Mouse (Mus musculus): Measurements from ENCODE around the gene Prkcz. TPM values are rescaled to one million over a fixed set of nuclear protein-coding genes. Genes with fewer than 3 reads are reported as not detected.

Gene Prkcz
- polyA plus RNA-seq, 1 experiment from 2014 or later = 8.3 TPM

DNA sequence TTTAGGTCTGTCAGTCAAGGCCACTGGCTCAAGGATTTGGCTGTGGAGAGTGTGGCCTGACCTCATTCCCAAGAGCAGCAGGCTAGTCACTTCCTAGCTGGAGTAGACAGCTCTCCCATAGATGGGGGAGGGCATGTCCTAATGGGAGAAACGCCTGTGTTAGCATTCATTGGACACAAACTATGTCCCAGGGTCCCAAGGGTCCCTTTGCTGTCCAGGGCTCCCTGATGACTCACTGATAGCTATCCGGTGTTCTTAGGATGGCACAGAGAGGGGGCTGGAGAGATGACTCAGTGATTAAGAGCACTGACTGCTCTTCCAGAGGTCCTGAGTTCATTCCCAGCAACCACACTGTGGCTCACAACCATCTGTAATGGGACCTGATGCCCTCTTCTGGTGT is 79.9 kb downstream of the Prkcz start:
- no peak overlapping the region for H3K9ac ChIP-seq
- peaks cover 51% of the 10 kb centered on the region for H3K4me1 ChIP-seq (replicated peaks)
- no peaks in the 10 kb centered on the region for H3K27me3 ChIP-seq (replicated peaks)
- ATAC-seq (ENCODE audit: insufficient number of reproducible peaks, low FRiP score) = no peak
- no peaks in the 10 kb centered on the region for H3K36me3 ChIP-seq
- H3K4me3 ChIP-seq = no peak overlapping the region
- H3K9me3 ChIP-seq (replicated peaks) = no peaks in the 10 kb centered on the region
- H3K4me2 ChIP-seq = no peak overlapping the region
- WGBS = 60% methylated on average over 2 of the region's 2 CpGs
- H3K27ac ChIP-seq (ENCODE audit: poor library complexity, severe bottlenecking) = no peak overlapping the region

DNA sequence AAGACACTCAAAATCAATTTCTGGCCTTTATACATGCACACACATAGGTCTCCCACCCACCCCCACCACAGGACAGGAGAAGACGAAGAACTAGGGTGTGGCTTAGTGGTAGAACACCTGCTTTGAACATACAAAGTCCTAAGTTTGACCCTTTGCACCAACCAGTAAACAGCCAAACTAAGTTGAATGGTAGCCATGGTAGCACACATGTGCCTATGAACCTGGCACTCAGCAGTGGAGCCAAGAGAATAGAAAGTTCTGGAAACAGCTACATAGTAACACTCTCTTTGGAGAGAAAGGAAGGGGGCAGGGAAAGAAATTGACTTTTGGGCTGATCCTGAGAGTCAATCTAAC is 80.4 kb downstream of the Prkcz start:
- WGBS = 78% methylated on average over 1 of the region's 1 CpGs
- Histone ChIP-seq H3K9me3 (replicated peaks) (no peaks in the 10 kb centered on the region), H3K27ac (ENCODE audit: poor library complexity, severe bottlenecking) (no peak overlapping the region), H3K4me1 (replicated peaks) (peaks cover 51% of the 10 kb centered on the region), H3K27me3 (replicated peaks) (no peaks in the 10 kb centered on the region), H3K9ac (no peak overlapping the region), H3K36me3 (no peaks in the 10 kb centered on the region), H3K4me2 (no peak overlapping the region), H3K4me3 (no peak overlapping the region)
- ATAC-seq (ENCODE audit: insufficient number of reproducible peaks, low FRiP score) = no peak

DNA sequence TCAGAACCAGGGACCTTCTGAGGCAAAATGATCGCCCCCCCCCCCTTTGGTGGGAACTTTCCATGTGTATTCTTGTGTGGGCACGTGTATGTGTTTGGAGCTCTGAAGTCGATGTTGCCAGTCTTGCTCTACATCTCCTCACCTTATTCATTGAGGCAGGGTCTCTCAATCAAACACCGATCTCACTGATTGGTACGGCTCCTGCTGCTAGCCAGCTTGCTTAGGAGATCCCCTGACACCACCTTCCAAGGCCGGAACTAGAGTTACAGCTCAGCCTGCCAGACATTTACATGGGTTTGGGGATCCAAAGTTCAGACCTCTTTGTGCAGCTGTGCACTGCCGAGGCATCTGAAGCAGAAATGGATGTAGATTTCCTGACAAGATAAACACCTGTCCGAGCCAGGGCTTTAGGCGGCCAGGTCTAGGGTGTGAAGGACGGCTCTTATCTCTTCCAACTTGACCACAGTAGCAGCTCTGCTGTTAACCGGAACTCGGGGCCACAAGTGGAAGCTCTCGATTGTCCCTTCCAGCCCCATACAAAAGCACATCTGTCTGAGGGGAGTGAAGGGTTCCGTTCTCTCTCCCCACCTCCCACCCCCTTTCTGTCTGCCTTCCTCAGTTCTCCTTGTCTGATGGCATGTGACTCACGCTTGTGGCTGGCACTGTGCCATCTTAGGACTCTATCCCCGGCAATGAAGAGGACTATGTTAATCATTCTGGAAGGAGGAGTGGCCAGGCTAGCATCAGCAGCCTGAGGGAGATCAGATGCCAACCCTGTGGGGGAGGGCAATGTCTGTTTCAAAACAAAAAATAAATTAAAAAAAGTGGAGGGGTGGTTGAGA is 81.0 kb downstream of the Prkcz start:
- Histone ChIP-seq H3K4me2 (no peak overlapping the region), H3K4me1 (replicated peaks) (peaks cover 48% of the 10 kb centered on the region), H3K27me3 (replicated peaks) (no peaks in the 10 kb centered on the region), H3K9me3 (replicated peaks) (no peaks in the 10 kb centered on the region), H3K27ac (ENCODE audit: poor library complexity, severe bottlenecking) (no peak overlapping the region), H3K9ac (no peak overlapping the region), H3K36me3 (no peaks in the 10 kb centered on the region), H3K4me3 (no peak overlapping the region)
- ATAC-seq (ENCODE audit: insufficient number of reproducible peaks, low FRiP score) = 0 out of 2 replicates have a peak, but pooled peaks have one; percentile 13
- 56% methylated on average over 16 of the region's 16 CpGs for WGBS

- H3K4me3 ChIP-seq = no peak overlapping the region
Observed at GRCm38 (mm10) chr4:155279054-155279453, 82.1 kb downstream of the Prkcz start.

DNA sequence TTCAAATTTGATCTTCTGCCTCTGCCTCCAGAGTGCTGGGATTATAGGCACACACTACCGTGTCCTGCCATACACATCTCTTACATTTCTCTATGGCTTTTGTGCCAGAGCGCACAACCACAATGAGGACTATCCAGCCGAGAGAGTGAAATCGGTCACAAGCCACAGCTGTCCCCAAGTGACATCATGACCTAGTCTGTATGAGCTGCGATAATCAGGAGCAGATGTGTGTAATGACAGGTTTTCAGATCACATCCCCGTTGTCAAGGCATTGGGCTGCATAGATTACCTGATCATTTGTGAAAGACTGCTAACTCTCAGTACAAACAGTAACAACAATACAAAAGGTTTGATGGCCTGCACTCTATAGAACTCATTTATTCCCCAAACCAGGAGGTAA is 83.2 kb downstream of the Prkcz start:
- no peak overlapping the region for H3K4me3 ChIP-seq
- H3K9ac ChIP-seq = no peak overlapping the region
- H3K4me2 ChIP-seq = no peak overlapping the region
- WGBS = 61% methylated on average over 6 of the region's 6 CpGs
- H3K4me1 ChIP-seq (replicated peaks) = peaks cover 40% of the 10 kb centered on the region
- no peak for ATAC-seq (ENCODE audit: insufficient number of reproducible peaks, low FRiP score)
- no peaks in the 10 kb centered on the region for H3K27me3 ChIP-seq (replicated peaks)
- no peak overlapping the region for H3K27ac ChIP-seq (ENCODE audit: poor library complexity, severe bottlenecking)
- H3K36me3 ChIP-seq = no peaks in the 10 kb centered on the region
- H3K9me3 ChIP-seq (replicated peaks) = no peaks in the 10 kb centered on the region

More at GRCm38 (mm10) chr4:155279054-155279453, 82.1 kb downstream of the Prkcz start:
- Histone ChIP-seq H3K4me1 (replicated peaks) (peaks cover 49% of the 10 kb centered on the region), H3K9me3 (replicated peaks) (no peaks in the 10 kb centered on the region), H3K4me2 (no peak overlapping the region), H3K27me3 (replicated peaks) (no peaks in the 10 kb centered on the region), H3K27ac (ENCODE audit: poor library complexity, severe bottlenecking) (0 out of 2 replicates have a peak overlapping the region, but pooled peaks have one; percentile 26), H3K36me3 (no peaks in the 10 kb centered on the region), H3K9ac (no peak overlapping the region)
- WGBS = 78% methylated on average over 8 of the region's 8 CpGs
- no peak for ATAC-seq (ENCODE audit: insufficient number of reproducible peaks, low FRiP score)

- 0 out of 2 replicates have a peak overlapping the region, but pooled peaks have one; percentile 2 for H3K27ac ChIP-seq (ENCODE audit: poor library complexity, severe bottlenecking)
- no peaks in the 10 kb centered on the region for H3K9me3 ChIP-seq (replicated peaks)
- H3K4me3 ChIP-seq = no peak overlapping the region
- no peak overlapping the region for H3K4me2 ChIP-seq
- WGBS = 56% methylated on average over 3 of the region's 3 CpGs
- no peak for ATAC-seq (ENCODE audit: insufficient number of reproducible peaks, low FRiP score)
- no peak overlapping the region for H3K9ac ChIP-seq
- H3K4me1 ChIP-seq (replicated peaks) = peaks cover 9% of the 10 kb centered on the region
- H3K36me3 ChIP-seq = no peaks in the 10 kb centered on the region
- no peaks in the 10 kb centered on the region for H3K27me3 ChIP-seq (replicated peaks)
Observed at GRCm38 (mm10) chr4:155274851-155275250, 86.3 kb downstream of the Prkcz start.

- 0 out of 2 replicates have a peak overlapping the region, but pooled peaks have one; percentile 2 for H3K27ac ChIP-seq (ENCODE audit: poor library complexity, severe bottlenecking)
- H3K4me2 ChIP-seq = no peak overlapping the region
- no peaks in the 10 kb centered on the region for H3K9me3 ChIP-seq (replicated peaks)
- no peaks in the 10 kb centered on the region for H3K36me3 ChIP-seq
- no peak overlapping the region for H3K4me3 ChIP-seq
- peaks cover 9% of the 10 kb centered on the region for H3K4me1 ChIP-seq (replicated peaks)
- ATAC-seq (ENCODE audit: insufficient number of reproducible peaks, low FRiP score) = no peak
- 45% methylated on average over 5 of the region's 5 CpGs for WGBS
- no peaks in the 10 kb centered on the region for H3K27me3 ChIP-seq (replicated peaks)
- H3K9ac ChIP-seq = no peak overlapping the region
Observed at GRCm38 (mm10) chr4:155274451-155274850, 86.7 kb downstream of the Prkcz start.

- Histone ChIP-seq H3K9ac (no peak overlapping the region), H3K4me1 (replicated peaks) (peaks cover 10% of the 10 kb centered on the region), H3K27me3 (replicated peaks) (no peaks in the 10 kb centered on the region; the same call in 1 of the 2 replicates), H3K9me3 (replicated peaks) (no peaks in the 10 kb centered on the region), H3K4me2 (no peak overlapping the region), H3K36me3 (no peaks in the 10 kb centered on the region), H3K27ac (ENCODE audit: poor library complexity, severe bottlenecking) (no peak overlapping the region), H3K4me3 (no peak overlapping the region)
- WGBS = 24% methylated on average over 5 of the region's 5 CpGs
- no peak for ATAC-seq (ENCODE audit: insufficient number of reproducible peaks, low FRiP score)
Observed at GRCm38 (mm10) chr4:155268382-155268781, 92.8 kb downstream of the Prkcz start.

- no peak for ATAC-seq (ENCODE audit: insufficient number of reproducible peaks, low FRiP score)
- H3K4me2 ChIP-seq = no peak overlapping the region
- no peak overlapping the region for H3K4me3 ChIP-seq
- WGBS = 45% methylated on average over 12 of the region's 12 CpGs
- no peaks in the 10 kb centered on the region; the same call in 1 of the 2 replicates for H3K27me3 ChIP-seq (replicated peaks)
- no peaks in the 10 kb centered on the region for H3K9me3 ChIP-seq (replicated peaks)
- no peak overlapping the region for H3K9ac ChIP-seq
- H3K36me3 ChIP-seq = no peaks in the 10 kb centered on the region
- peaks cover 10% of the 10 kb centered on the region for H3K4me1 ChIP-seq (replicated peaks)
- no peak overlapping the region for H3K27ac ChIP-seq (ENCODE audit: poor library complexity, severe bottlenecking)
Observed at GRCm38 (mm10) chr4:155267639-155268175, 93.5 kb downstream of the Prkcz start.

DNA sequence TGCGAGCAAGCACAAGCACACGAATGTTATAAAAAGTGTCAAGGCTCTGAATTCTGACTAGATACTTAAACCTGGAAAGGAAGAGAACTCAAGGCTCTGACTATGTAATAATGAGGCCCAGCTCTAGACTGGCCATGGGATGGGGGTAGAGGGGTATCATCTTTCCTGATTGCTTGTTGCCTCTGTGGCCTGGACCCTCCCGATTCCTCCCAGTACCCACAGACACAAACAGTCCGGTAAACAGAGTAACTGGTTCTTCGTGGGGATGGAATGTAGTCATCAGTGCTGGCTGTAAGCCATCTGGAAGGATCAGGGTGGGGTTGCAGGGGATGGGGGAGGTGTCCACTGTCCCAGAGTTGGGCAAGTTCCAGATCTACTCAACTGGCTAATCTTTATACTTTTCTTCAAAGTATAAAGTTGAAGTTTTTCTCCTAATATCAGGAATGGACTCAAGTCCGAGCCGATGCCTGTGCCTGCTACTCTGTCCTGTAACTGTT is 94.1 kb downstream of the Prkcz start:
- Histone ChIP-seq H3K27me3 (replicated peaks) (no peaks in the 10 kb centered on the region; the same call in 1 of the 2 replicates), H3K9ac (no peak overlapping the region), H3K27ac (ENCODE audit: poor library complexity, severe bottlenecking) (no peak overlapping the region), H3K4me3 (no peak overlapping the region), H3K4me2 (no peak overlapping the region), H3K9me3 (replicated peaks) (no peaks in the 10 kb centered on the region), H3K4me1 (replicated peaks) (peaks cover 10% of the 10 kb centered on the region), H3K36me3 (no peaks in the 10 kb centered on the region)
- WGBS = 65% methylated on average over 7 of the region's 7 CpGs
- no peak for ATAC-seq (ENCODE audit: insufficient number of reproducible peaks, low FRiP score)

DNA sequence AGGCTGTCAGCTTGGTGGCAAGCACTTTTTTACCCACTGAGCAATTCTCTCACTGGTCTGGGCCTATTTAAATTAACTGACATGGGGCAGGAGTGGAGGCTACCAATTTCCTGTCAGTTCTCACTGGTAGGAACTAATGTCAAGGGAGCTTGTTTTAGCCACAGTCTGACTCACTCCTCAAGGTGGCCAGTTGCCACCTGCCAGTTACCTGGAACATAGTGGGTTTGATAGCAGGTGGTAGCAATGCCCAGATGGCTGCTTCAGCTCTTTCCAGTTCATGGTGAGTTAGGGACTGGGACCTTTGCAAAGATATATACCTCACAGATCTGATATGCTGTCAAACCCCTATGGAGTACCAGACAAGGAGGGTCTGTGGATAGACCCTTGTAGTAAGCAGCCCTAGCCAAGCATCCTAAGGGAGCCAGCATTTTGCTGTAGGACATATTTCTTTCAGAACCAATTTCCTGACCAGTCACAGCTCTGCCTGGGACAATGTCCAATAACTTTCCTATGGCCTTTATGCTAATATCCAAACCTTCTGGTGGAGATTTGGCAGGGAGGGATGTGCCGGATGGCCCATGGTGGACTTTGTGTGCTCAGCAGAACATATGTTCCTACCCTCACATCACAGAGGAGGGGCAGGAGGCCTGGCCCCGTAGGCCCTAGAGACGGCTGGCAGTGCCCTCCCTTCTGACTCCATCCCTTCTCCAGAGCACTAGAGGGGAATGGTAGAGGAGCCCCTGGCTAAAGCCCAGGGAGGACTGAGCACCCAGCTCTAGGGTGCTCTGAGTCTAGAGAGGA is 96.4 kb downstream of the Prkcz start:
- WGBS = 83% methylated on average over 3 of the region's 3 CpGs
- Histone ChIP-seq H3K4me1 (replicated peaks) (peaks cover 10% of the 10 kb centered on the region), H3K4me3 (no peak overlapping the region), H3K27ac (ENCODE audit: poor library complexity, severe bottlenecking) (no peak overlapping the region), H3K4me2 (no peak overlapping the region), H3K9me3 (replicated peaks) (peaks cover 4% of the 10 kb centered on the region), H3K36me3 (peaks cover 4% of the 10 kb centered on the region), H3K27me3 (replicated peaks) (no peaks in the 10 kb centered on the region; the same call in 1 of the 2 replicates), H3K9ac (no peak overlapping the region)
- no peak for ATAC-seq (ENCODE audit: insufficient number of reproducible peaks, low FRiP score)
